Mouse (Mus musculus) right cerebral cortex, postnatal 4 days (tissue): ENCODE measurements around the gene Nfe2l1.
"Not testable (repeated sequence)": the region's sequence is repeated elsewhere in the genome, so short reads cannot be mapped to it uniquely, and the experiment has no call there.

Experiments
- DNase-seq: peaks from one replicate; pipeline ENCODE4 v3.0.0-alpha.2; 2022

Nfe2l1 gene

DNA sequence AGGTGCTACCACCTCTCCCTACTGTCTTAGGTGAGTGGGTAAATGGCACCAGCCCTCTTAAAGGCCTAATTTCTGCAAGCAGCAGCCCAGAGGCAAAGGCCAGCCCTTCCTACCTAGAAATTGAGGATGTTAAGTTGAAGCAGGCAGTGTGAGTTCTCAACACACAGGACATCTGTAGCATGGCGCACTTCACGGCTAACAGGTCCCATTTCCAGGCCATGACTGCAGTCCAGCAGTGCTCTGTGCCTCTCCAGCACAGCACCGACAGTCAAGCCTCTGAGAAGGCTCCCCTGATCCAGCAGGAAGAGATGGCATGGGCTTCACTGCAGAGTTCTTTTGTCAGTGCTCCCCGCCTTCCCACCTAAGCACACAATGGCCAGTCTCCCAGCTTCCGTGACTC lies 12.8 kb downstream of the Nfe2l1 start:
- DNase-seq = no peak

DNA sequence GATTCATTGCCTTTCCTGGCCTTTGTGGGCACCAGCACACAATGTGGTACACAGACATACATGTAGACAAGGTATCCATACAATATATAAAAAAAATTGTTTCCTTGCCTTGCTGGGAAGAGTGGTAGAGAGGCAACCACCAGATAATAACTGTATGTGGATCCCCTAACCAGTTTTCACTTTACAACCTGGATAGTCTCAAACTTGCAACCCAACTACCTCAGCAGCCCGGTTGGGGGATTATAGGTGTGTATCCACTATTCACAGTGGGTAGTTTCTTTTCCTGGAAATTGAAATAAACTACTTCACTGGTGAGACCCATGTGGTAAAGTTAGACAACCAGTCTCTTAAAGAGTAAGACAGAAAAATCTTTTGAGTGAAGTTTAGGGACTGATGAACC lies 13.3 kb downstream of the Nfe2l1 start:
- DNase-seq = no peak

DNA sequence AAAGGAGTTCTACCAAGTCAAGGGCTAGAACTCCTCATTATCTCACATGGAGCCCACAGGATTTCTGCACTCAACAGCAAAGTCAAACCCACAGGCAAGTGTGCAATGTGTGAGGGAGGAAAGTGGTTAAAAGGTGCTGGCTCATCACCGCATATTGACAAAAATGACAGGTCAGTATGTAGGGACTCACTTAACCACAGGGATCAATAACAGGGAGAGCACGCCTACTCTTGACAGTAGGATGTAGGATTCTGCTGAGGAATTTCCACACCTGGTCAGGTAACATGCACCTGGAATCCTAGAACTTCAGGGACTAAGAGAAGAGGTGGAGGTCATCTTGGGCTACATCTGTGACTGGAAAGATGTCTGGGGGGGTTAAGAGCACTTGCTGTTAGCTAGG lies 13.9 kb downstream of the Nfe2l1 start:
- no peak for DNase-seq

DNA sequence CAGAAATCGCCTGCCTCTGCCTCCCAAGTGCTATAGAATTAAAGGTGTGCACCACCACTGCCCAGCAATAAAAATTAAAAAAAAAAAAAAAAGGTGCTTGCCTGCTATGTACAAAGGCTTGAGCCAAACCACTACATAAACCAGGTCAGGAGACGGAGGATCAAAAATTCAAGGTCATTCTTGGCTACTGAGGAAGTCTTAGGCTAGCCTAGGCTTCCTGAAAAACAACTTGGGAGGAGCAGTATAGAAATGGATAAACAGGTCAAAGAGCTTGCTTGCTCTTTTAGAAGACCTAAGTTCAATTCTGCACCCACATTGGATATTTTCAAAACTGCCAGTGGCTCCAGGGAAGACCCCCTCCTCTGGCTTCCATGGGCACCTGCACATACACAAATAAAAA lies 15.3 kb downstream of the Nfe2l1 start:
- DNase-seq = no peak

DNA sequence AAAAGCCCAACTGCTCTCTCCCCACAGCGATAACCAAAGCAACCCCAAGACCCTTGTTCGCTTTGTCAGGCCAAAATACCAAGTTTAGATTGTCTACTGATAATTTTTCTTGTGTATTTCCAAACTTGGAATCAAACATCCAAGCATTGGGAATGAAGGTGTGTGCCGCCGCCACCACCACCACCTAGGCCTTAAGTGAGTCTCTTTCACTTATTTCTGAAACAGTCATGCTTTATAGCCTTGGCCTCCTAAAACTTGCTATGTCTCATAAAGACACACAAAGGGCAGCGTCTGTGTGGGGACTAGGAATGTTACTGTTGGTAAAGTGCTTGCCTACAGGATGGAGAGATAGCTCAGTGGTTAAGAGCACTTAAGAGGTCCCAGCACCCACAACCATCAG lies 15.8 kb downstream of the Nfe2l1 start:
- DNase-seq = no peak

DNA sequence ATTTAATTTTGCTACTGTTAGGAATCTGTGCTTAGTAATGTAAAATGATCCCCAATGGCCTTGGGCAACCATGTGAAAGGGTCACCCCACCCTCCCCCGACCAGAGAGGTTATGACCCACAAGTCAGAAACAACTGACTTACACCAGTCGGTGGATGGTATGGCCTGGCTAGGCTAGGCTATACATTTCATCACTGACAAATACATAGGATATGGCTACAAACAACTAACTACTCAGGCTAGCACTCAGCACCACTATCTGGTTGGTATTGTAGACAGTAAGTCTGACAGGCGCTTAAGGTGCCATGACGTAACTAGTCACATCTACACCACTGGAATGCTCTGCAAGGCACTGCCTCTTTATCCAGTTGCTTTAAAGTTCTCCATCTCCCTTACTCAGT lies 16.3 kb downstream of the Nfe2l1 start:
- no peak for DNase-seq

DNA sequence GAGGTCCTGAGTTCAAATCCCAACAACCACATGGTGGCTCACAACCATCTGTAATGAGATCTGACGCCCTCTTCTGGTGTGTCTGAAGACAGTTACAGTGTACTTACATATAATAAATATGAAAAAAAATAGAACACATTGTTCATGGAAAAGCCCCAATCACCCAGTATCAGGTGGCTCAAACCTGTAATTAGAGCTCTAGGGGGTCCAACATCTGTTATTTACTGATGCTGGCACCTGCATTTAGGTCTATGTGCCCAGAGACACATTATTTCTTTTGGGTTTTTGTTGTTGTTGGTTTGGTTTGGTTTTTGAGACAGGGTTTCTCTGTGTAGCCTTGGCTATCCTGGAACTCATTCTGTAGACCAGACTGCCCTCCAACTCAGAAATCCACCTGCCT lies 18.6 kb downstream of the Nfe2l1 start:
- DNase-seq = not testable (repeated sequence)

DNA sequence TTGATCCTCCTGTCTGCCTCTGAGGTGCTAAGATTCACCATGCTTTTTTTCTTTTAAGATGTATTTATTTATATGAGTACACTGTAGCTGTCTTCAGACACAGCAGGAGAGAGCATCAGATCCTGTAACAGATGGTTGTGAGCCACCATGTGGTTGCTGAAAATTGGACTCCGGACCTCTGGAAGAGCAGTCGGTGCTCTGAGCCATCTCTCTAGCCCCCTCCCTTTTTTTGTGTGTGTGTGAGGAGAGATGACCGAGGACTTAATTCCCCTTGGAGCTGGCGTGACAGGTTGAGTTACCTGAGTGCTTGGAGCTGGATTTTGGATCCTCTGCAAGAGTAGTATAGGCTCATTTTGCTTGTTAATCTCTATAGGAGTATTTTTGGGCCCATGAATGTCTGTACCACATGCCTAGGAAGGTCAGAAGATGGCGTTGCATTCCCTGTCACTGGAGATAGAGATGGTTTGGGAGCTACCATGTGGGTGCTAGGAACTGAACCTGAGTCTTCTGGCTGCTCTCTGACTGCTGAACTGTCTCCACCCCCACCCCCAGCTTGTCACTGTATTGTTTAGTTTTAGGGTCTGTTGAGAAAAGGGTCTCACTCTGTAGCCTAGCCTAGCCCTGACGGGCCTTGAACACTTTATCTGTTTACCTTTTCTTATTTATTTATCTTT lies 20.1 kb downstream of the Nfe2l1 start:
- no peak for DNase-seq

DNA sequence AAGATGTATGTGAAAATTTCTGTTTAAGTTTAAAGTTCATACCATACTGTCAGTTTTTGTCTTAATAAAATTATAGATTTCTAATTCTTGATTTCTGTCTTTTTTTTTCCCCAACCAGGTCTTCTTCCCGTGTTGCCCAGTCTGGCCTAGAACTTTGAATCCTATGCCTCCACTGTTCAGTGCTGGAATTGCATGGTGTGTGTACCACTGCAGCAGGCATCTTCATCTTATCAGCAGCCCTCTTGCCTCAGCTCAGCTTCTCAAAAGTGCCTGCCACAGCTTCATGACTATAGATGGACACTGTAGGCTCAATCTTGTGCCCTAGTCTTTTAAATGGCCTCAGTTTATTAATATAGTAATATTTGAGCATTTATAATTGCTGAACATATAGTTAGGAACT lies 21.7 kb downstream of the Nfe2l1 start:
- no peak for DNase-seq

DNA sequence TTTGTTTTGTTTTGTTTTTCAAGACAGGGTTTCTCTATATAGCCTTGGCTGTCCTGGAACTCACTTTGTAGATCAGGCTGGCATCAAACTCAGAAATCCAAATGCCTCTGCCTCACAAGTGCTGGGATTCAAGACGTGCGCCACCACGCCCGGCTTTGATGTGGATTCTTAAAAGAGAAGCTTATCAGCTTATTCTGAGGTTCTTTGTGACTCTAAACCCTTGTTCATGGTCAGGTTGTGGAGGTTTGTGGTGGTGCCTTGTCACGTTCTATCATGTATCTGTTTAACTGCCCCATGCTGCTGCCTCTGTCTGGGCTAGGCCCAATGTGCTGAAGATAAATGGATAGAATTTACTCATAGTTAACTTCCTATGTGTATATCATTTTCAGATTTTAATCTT lies 24.2 kb downstream of the Nfe2l1 start:
- DNase-seq = no peak

DNA sequence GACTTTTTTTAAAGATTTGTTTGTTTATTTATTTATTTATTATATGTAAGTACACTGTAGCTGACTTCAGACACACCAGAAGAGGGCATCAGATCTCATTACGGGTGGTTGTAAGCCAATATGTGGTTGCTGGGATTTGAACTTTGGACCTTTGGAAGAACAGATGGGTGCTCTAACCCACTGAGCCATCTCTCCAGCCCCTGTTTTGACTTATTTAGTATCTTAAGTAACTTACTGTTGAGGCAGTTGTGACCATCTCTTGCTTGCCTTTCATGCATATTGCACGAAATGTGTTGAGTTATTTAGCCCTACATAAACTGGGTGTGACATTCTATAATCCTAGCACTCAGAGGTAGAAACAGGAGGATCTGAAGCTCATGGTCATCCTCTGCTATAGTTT lies 30.3 kb downstream of the Nfe2l1 start:
- DNase-seq = no peak

DNA sequence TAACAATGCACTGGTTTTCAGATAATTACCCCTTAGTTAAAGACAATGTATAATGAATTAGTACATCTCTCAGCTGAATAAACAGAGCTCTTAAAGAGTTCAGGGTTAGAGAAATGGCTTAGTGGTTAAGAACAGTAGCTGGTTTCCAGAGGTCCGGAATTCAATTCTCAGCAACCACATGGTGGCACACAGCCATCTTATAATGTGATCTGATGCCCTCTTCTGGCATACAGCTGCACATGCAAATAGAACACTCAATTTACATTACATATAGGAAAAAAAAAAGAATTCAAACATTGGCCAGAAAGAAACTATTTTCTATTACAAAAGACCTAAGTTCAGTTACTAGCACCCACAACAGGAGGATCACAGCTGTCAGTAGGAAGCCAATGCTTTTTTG lies 33.2 kb downstream of the Nfe2l1 start:
- DNase-seq = no peak

DNA sequence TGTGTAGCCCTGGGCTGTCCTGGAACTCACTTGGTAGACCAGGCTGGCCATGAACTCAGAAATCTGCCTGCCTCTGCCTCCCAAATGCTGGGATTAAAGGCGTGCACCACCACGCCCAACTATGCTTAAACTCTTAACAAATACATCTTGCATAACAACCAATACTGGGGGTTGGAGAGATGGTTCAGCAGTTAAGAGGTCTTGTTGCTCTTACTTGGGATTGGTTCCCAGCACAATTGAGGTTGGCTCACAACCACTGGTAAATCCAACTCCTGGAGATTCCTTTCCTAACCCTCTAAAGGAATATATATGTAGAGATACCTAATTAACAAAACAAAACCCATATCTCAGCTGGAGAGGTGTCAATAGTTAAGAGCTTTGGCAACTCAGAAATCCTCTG lies 33.7 kb downstream of the Nfe2l1 start:
- DNase-seq = no peak

DNA sequence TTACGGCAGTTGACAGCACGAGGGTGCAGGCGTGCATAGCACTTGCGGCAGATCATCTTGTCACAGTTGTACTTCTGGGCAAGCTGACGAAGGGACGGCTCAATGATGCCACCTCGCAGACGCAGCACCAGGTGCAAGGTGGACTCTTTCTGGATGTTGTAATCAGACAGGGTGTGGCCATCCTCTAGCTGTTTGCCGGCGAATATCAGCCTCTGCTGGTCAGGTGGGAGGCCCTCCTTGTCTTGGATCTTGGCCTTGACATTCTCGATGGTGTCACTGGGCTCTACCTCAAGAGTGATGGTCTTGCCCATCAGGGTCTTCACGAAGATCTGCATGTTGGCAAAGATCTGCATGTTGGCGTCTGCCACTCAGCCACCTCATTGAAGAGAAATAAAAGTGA lies 34.3 kb downstream of the Nfe2l1 start:
- no peak for DNase-seq

DNA sequence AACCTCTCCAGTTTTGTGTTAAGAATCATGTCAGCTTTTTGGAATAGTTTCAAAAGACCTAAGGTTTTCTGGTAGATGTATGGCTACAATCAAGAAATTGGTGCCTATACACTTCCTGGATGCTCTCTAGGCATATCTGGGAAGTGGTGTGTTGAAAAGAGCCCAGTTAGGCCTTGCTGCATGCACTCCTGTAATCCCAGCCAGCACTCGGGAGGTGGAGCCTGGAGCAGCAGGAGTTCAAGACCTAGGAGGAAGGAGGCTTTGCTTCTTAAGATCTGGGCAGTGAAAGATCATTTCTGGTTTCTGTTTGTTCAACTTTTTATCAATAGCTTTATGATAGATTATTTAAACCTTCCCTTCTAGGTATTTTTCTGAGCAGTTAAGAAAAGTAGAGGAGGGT lies 39.1 kb downstream of the Nfe2l1 start:
- DNase-seq = no peak

DNA sequence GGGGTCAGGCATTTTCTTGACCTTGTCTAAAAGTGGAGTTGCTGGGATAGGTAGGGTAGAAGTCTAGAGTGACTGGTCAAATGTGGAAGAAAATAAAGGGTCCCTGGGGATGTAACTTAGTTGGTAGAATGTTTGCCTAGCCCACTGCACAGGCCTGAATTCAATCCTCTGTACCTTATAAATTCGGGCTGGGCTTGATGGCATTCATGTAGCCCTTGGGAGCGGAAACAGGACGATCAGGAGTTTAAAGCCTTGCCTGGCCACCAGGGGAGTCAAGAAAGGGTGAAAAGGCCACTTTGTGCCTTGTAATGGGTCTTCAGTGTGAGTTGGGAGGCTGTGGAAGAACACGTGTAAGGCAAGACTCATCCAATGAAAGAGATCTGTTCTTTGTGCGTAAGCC lies 39.8 kb downstream of the Nfe2l1 start:
- no peak for DNase-seq

DNA sequence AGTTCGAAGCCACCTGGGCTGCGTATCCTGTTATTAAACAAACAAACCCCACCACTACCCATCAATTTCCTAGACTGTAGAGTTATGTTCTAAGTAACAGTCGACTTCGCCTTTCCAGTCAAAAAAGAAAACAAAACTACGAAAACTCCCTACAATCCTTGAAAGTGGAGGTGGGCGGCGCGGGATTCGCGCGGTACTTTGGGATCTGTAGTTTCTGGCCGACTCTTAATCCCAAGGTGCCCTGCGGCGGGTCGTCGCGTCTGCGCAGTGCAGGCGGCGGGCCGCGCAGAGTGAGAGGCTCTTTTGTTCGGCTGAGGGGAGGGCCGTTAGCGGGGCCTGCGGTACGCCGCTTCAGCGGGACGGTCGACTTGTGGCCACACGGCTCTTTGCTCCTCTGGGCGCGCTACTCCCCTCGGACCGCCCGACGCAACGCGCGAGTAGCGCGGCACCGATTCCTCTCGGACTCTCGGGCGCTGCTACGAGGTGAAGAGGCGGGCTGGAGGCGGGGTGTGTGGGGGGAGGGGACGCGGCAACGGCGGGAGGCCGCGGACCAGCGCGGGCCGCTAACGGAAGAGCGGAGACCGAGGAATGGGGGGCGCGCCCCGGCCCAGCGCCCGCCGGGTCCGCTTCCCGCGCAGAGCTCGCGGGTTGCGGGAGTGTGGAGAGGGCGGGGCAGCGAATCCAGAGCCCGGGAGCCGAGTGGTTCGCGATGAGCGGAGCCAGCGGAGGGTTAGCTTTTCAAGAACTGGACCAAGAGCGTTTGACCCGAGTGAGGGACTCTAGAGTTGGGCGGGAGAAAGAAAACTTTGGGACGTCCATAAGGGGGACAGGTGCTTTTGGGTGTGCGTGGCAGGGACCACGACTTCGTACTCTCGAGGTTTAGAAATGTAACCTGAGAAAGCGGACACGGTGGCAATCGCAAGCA lies 40.6 kb downstream of the Nfe2l1 start, which contains the start of gene Cbx1:
Gene Cbx1 (plus strand): TSS at position 257 of the 925 bp plus-strand sequence.
- DNase-seq = peak; percentile 85

DNA sequence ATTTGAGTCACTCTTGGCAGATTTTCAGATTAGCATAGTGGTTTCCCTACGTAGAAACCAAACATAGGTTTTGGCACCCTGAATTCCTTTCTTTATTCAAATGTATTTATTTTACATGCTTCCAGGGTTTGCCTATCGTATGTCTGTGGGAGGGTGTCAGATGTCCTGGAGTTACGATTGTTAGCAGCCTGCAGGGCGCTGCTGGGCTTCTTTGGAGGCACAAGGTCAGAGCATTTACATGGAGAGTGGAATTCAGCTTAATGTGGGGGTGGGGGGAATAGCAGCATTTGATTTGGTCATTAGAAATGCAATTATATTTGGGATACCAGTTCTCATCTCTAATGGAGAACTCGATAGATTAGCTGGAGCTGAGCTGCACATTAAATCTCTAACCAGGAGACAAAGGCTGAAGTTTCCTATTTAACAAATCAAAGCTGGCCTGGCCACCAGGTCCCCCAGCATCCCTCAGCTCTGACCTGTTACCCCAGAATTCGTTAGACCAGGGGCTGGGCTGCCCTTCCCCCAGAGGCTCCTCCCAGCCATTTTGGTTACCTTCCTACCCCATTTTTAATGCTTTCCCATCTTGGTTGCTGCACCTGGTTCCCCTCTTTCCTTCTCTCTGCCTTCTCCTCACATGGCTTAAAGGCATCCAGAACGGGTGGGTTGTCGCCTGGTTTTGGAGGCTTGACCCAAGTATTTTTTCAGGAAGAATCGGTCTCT lies 42.9 kb downstream of the Nfe2l1 start:
- DNase-seq = no peak

DNA sequence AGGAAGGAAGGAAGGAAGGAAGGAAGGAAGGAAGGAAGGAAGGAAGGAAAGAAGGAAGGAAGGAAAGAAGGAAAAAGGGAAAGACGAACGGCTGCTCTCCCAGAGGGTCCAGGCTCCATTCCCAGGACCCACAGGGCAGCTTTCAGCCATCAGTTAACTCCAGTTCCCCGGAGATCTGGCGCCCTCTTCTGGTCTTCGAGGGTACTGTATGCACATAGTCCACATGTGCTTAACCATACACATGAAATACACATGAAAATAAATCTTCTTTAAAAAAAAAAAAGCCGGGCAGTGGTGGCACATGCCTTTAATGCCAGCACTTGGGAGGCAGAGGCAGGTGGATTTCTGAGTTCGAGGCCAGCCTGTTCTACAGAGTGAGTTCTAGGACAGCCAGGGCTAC lies 44.9 kb downstream of the Nfe2l1 start:
- DNase-seq = peak; percentile 81

DNA sequence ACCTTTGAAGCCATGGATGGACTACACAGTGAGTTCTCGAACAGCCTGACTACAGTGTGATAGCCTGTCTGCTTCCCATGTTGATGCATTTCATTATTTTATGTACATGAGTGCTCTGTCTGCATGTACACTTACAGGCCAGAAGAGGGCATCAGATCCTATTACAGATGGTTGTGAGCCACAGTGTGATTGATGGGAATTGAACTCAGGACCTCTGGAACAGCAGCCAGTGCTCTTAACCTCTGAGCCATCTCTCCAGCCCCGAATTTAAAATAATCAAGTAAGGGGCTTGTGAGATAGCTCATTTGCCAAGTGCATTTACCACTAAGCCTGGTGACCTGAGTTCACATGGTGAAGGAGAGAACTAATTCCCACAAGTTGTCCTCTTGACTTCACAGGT lies 48.3 kb downstream of the Nfe2l1 start:
- DNase-seq = no peak

DNA sequence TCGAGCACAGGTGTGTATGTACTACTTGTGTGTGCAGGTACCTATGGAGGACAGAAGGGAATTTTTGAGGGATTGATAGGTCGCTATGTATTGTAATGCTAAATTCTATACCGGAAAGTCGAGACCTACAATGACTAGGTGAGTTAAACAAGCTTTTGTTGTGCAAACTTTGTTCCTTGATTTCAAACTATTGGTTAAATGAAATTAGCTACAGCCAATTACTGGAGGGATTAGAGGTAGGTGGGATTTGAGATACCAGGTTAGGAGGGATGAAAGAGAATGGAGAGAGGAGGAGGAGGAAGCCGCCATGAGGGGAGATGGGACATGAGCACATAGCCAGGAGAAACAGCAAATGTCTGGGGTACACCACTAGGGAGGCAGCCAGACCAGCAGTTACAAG lies 49.5 kb downstream of the Nfe2l1 start:
- no peak for DNase-seq

DNA sequence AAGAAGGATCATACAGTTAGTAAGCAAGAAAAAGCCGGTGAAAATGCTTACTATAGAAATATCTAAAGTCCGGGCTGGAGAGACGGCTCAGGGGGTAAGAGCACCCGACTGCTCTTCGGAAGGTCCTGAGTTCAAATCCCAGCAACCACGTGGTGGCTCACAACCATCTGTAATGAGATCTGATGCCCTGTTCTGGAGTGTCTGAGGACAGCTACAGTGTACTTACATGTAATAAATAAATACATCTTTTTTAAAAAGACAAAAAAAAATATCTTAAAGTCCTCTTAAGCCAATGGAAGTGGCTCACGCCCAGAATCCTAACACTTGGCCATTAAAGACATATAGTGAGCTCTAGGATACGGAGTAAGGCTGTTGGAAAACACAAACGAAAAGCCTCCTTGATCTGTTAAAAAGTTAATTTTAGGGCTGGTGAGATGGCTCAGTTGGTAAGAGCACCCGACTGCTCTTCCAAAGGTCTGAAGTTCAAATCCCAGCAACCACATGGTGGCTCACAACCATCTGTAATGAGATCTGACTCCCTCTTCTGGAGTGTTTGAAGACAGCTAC lies 51.6 kb downstream of the Nfe2l1 start:
- DNase-seq = not testable (repeated sequence)
